ENCODE assay signal across 22 mouse cellular contexts in the genomic region with DNA sequence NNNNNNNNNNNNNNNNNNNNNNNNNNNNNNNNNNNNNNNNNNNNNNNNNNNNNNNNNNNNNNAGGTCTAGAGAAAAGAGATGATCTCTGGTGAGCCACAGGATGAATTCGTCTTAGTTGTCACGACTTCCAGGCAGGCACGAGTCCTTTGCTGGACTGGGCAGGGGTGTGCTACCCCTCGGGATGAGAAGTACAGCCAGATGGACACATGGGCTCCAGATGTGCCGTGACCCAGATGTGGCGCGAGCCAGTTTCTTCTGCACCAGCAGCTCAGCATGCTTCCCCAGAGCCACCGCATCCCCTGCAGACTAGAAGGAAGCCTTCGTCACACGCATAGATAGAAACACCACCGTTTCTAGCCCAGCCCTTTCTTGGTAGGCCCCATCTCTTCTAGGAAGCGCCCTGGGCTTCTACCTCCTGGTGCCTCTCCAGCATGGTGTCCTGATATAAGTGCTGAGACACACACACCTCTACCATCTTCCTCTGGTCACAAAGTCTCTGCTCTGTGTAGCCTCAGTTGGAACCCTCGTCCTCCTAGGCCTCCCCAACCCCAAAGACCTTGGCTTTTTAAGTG. TPM values are rescaled to one million over a fixed set of nuclear protein-coding genes. Genes with fewer than 3 reads are reported as not detected.
DNase-seq lines count a peak whose midpoint lies in the region; ATAC-seq and TF ChIP-seq lines count a peak whose summit lies in the region.
"Had no signal": no experiment of that assay in that cellular context is flagged by ENCODE, and none has a peak within 500 bp of the region (broad histone marks: within the 10 kb centered on the region; RNA-seq: fewer than 3 reads in every experiment).

No protein-coding gene starts in this region.

- no peak overlapping the region for H3K9ac ChIP-seq in MEL (ENCODE audit: control insufficient read depth, low read depth, low read length, poor library complexity, severe bottlenecking)
- H3K9ac ChIP-seq in embryonic facial prominence, embryonic 11.5 days (replicated peaks; ENCODE audit: low read length), result no peak overlapping the region
- H3K9ac ChIP-seq in liver, embryonic 13.5 days, result no peak overlapping the region
- H3K9ac ChIP-seq: embryonic facial prominence, embryonic 13.5 days; heart, embryonic 13.5 days had no signal

- DNase-seq in gastrocnemius, adult 18-20 months (ENCODE audit: low spot score), result peak; percentile 36
- DNase-seq in gastrocnemius, adult 8-10 months (ENCODE audit: low spot score in 2 of 2), result no peak
- DNase-seq in MEL (ENCODE audit: low read depth, low spot score), result peak; percentile 14
- peak; percentile 35 for DNase-seq in embryonic facial prominence, embryonic 11.5 days (ENCODE audit: low spot score)
- DNase-seq in liver, embryonic 13.5 days, result peak; percentile 38
- DNase-seq in urinary bladder, postnatal 4 days (ENCODE audit: low spot score in 2 of 2), result no peak
- no peak for DNase-seq in kidney, adult 2 months
- DNase-seq: adrenal gland, postnatal 14 days; cerebellum, adult 9-11 months; heart, postnatal 36 days; kidney, adult 9 months; kidney, postnatal 36 days; right cerebral cortex, postnatal 25 days; thymus, postnatal 25 days had no signal

- 48% methylated on average over 13 of the region's 13 CpGs for WGBS in embryonic facial prominence, embryonic 11.5 days
- WGBS in liver, embryonic 13.5 days (ENCODE audit: insufficient replicate concordance), result 49% methylated on average over 13 of the region's 13 CpGs
- WGBS in kidney, adult 2 months, result 80% methylated on average over 13 of the region's 13 CpGs

- TF ChIP-seq EP300 in MEL (IDR thresholded peaks at IDR 0.05; ENCODE audit: low read depth in 1 of 2, low read length in 2 of 2), result no peak

- no peak for TF ChIP-seq CTCF in MEL (IDR thresholded peaks at IDR 0.05 in 2 of 3, conservative IDR thresholded peaks at IDR 0.05 in 1 of 3; ENCODE audit: control insufficient read depth in 1 of 3, insufficient read depth in 1 of 3, low read depth in 2 of 3, low read length in 3 of 3, poor library complexity in 1 of 3, severe bottlenecking in 1 of 3)
- no peak for TF ChIP-seq CTCF in kidney, adult 2 months (conservative IDR thresholded peaks at IDR 0.05; ENCODE audit: insufficient read depth, insufficient read length, low read depth, low read length)

- no peaks in the 10 kb centered on the region for H3K36me3 ChIP-seq in MEL (ENCODE audit: control insufficient read depth in 1 of 2, insufficient read depth in 2 of 2, low read length in 2 of 2)
- H3K36me3 ChIP-seq in embryonic facial prominence, embryonic 11.5 days (replicated peaks; ENCODE audit: control insufficient read depth, insufficient read depth, low read depth, low read length), result no peaks in the 10 kb centered on the region
- no peaks in the 10 kb centered on the region for H3K36me3 ChIP-seq in liver, embryonic 13.5 days
- H3K36me3 ChIP-seq in kidney, adult 2 months (ENCODE audit: control insufficient read depth, insufficient read depth, low read length), result no peaks in the 10 kb centered on the region
- H3K36me3 ChIP-seq: embryonic facial prominence, embryonic 13.5 days; heart, embryonic 13.5 days had no signal

- TF ChIP-seq POLR2A in MEL (IDR thresholded peaks at IDR 0.05; ENCODE audit: control insufficient read depth in 1 of 2, insufficient read depth in 1 of 2, low read depth in 1 of 2, low read length in 2 of 2, poor library complexity in 1 of 2), result no peak
- no peak for TF ChIP-seq POLR2A in kidney, adult 2 months (IDR thresholded peaks at IDR 0.05; ENCODE audit: low read depth, low read length)

- no peak for TF ChIP-seq RAD21 in MEL (IDR thresholded peaks at IDR 0.05; ENCODE audit: low read depth, low read length)

- no peak overlapping the region for H3K4me2 ChIP-seq in embryonic facial prominence, embryonic 11.5 days (ENCODE audit: low read depth, low read length)
- H3K4me2 ChIP-seq in liver, embryonic 13.5 days, result no peak overlapping the region
- H3K4me2 ChIP-seq: embryonic facial prominence, embryonic 13.5 days; heart, embryonic 13.5 days had no signal

- no peaks in the 10 kb centered on the region for H3K9me3 ChIP-seq in MEL (replicated peaks; ENCODE audit: insufficient read depth, low read length)
- H3K9me3 ChIP-seq in embryonic facial prominence, embryonic 11.5 days (replicated peaks; ENCODE audit: control insufficient read depth, low read length), result no peaks in the 10 kb centered on the region
- no peaks in the 10 kb centered on the region for H3K9me3 ChIP-seq in liver, embryonic 13.5 days (replicated peaks)
- H3K9me3 ChIP-seq: heart, embryonic 13.5 days had no signal

- peaks cover 0 to 7% of the 10 kb centered on the region in 2 experiments; a peak in 2 of 4 replicates for H3K4me1 ChIP-seq in MEL (ENCODE audit: control insufficient read depth in 1 of 2, insufficient read depth in 2 of 2, low read length in 2 of 2)
- no peaks in the 10 kb centered on the region for H3K4me1 ChIP-seq in embryonic facial prominence, embryonic 11.5 days (ENCODE audit: control insufficient read depth, insufficient read depth, low read length)
- H3K4me1 ChIP-seq in liver, embryonic 13.5 days (replicated peaks), result peaks cover 19% of the 10 kb centered on the region
- H3K4me1 ChIP-seq in kidney, adult 2 months (ENCODE audit: control insufficient read depth, insufficient read depth, low read length), result no peaks in the 10 kb centered on the region

- no peak overlapping the region for H3K27ac ChIP-seq in MEL (ENCODE audit: control insufficient read depth, low read depth, low read length)
- H3K27ac ChIP-seq in embryonic facial prominence, embryonic 11.5 days (replicated peaks; ENCODE audit: low read depth, low read length), result no peak overlapping the region
- H3K27ac ChIP-seq in liver, embryonic 13.5 days, result no peak overlapping the region
- no peak overlapping the region for H3K27ac ChIP-seq in kidney, adult 2 months (ENCODE audit: insufficient read depth, low read depth, low read length)
- H3K27ac ChIP-seq: embryonic facial prominence, embryonic 13.5 days; heart, embryonic 13.5 days had no signal

- no peak for ATAC-seq in embryonic facial prominence, embryonic 11.5 days (replicated peaks; ENCODE audit: insufficient number of reproducible peaks, low FRiP score, low TSS enrichment, low read depth)
- peak; percentile 83 for ATAC-seq in liver, embryonic 13.5 days (ENCODE audit: low read depth)

- H3K4me3 ChIP-seq in MEL (ENCODE audit: control insufficient read depth in 1 of 2, insufficient read depth in 1 of 2, low read depth in 2 of 2, low read length in 2 of 2), result no peak overlapping the region
- H3K4me3 ChIP-seq in embryonic facial prominence, embryonic 11.5 days (ENCODE audit: low read depth, low read length), result no peak overlapping the region
- H3K4me3 ChIP-seq in liver, embryonic 13.5 days (replicated peaks), result no peak overlapping the region
- no peak overlapping the region for H3K4me3 ChIP-seq in kidney, adult 2 months (ENCODE audit: insufficient read depth, low read depth, low read length)
- H3K4me3 ChIP-seq: embryonic facial prominence, embryonic 13.5 days; heart, embryonic 13.5 days had no signal

- no peaks in the 10 kb centered on the region for H3K27me3 ChIP-seq in MEL (ENCODE audit: control insufficient read depth in 1 of 2, insufficient read depth in 2 of 2, low read length in 2 of 2)
- H3K27me3 ChIP-seq in embryonic facial prominence, embryonic 11.5 days (ENCODE audit: control insufficient read depth, insufficient read depth, low read length), result no peaks in the 10 kb centered on the region
- no peaks in the 10 kb centered on the region; the same call in 1 of the 2 replicates for H3K27me3 ChIP-seq in liver, embryonic 13.5 days
- H3K27me3 ChIP-seq in kidney, adult 2 months (replicated peaks; ENCODE audit: control insufficient read depth, insufficient read depth, low read length), result no peaks in the 10 kb centered on the region
- H3K27me3 ChIP-seq: embryonic facial prominence, embryonic 13.5 days had no signal

- no peaks in the 10 kb centered on the region for H3K79me2 ChIP-seq in MEL (ENCODE audit: control insufficient read depth, insufficient read depth, low read length, poor library complexity)

TF ChIP-seq in MEL, 35 proteins besides CTCF, POLR2A, EP300 and RAD21 (continues in another document):
- no peak for TF ChIP-seq UBTF (IDR thresholded peaks at IDR 0.05; ENCODE audit: borderline replicate concordance, insufficient read depth, low read depth, low read length)
- no peak for TF ChIP-seq MAFK (IDR thresholded peaks at IDR 0.05; ENCODE audit: borderline replicate concordance, low read depth, low read length)
- no peak for TF ChIP-seq ZC3H11A (IDR thresholded peaks at IDR 0.05; ENCODE audit: low read depth, low read length)
- no peak for TF ChIP-seq RCOR1 (IDR thresholded peaks at IDR 0.05; ENCODE audit: low read depth, low read length)
- TF ChIP-seq ZKSCAN1 (IDR thresholded peaks at IDR 0.05; ENCODE audit: low read depth, low read length), result no peak
- TF ChIP-seq NRF1 (IDR thresholded peaks at IDR 0.05; ENCODE audit: insufficient read depth, low read depth, low read length, poor library complexity, severe bottlenecking), result no peak
- no peak for TF ChIP-seq MAX (IDR thresholded peaks at IDR 0.05; ENCODE audit: low read length)
- TF ChIP-seq TBP (IDR thresholded peaks at IDR 0.05; ENCODE audit: low read depth, low read length), result no peak
- TF ChIP-seq ELF1 (IDR thresholded peaks at IDR 0.05; ENCODE audit: low read depth, low read length), result no peak
- TF ChIP-seq ZMIZ1 (IDR thresholded peaks at IDR 0.05; ENCODE audit: low read depth, low read length), result no peak
- no peak for TF ChIP-seq BHLHE40 (IDR thresholded peaks at IDR 0.05; ENCODE audit: borderline replicate concordance, low read depth, low read length)

RNA-seq across cellular contexts. Expression of gene Grifin, which starts 26.7 kb away (rescaled TPM):
- not detected for total RNA-seq in gastrocnemius, adult 18-20 months (2021)
- total RNA-seq in gastrocnemius, adult 8-10 months (2022), result not detected
- not detected in 2 replicates for total RNA-seq in MEL (2012; rRNA removed)
- under 1 TPM in 1 of 2 experiments, not detected in 1; 0.32 TPM for polyA plus RNA-seq in MEL (2012; ENCODE audit: insufficient read depth in 1 of 2, insufficient read length in 2 of 2, low read depth in 1 of 2, low replicate concordance in 2 of 2, missing spikeins in 1 of 2)
- 0.36 and 0.63 TPM in 2 replicates for polyA plus RNA-seq in embryonic facial prominence, embryonic 11.5 days (2014; fragmentation: Nextera tagmentation; extraction: Ambion mirVana)
- polyA plus RNA-seq in liver, embryonic 13.5 days (2015; fragmentation: Nextera tagmentation; extraction: Ambion mirVana), result 4.6 and 4.9 TPM in 2 replicates
- not detected in 2 replicates for polyA plus RNA-seq in kidney, adult 2 months (2012; rRNA removed)
- total RNA-seq: adrenal gland, postnatal 14 days; heart, postnatal 36 days; layer of hippocampus, postnatal 14 days; megakaryocyte-erythroid progenitor cell, adult 5-6 weeks; monocyte, adult 5-6 weeks had no signal
- polyA plus RNA-seq: embryonic facial prominence, embryonic 13.5 days; gonadal fat pad, adult 2 months; heart, embryonic 13.5 days; neural tube, embryonic 14.5 days; testis, adult 2 months had no signal

RNA-seq across cellular contexts. Expression of gene Chst12, which starts 32.8 kb away (rescaled TPM):
- 1 to 10 TPM; 4.2 to 5.0 TPM for total RNA-seq in gastrocnemius, adult 18-20 months (2021)
- 1 to 10 TPM; 2.4 to 5.2 (median 3.5) TPM for total RNA-seq in gastrocnemius, adult 8-10 months (2022)
- 2.7 and 4.1 TPM in 2 replicates for total RNA-seq in MEL (2012; rRNA removed)
- polyA plus RNA-seq in MEL (2012; ENCODE audit: insufficient read depth in 1 of 2, insufficient read length in 2 of 2, low read depth in 1 of 2, low replicate concordance in 2 of 2, missing spikeins in 1 of 2), result 1 to 10 TPM in 1 of 2 experiments, not detected in 1; 8.6 TPM
- polyA plus RNA-seq in embryonic facial prominence, embryonic 11.5 days (2014; fragmentation: Nextera tagmentation; extraction: Ambion mirVana), result 8.8 and 9.5 TPM in 2 replicates
- polyA plus RNA-seq in liver, embryonic 13.5 days (2015; fragmentation: Nextera tagmentation; extraction: Ambion mirVana), result 9.3 and 9.9 TPM in 2 replicates
- polyA plus RNA-seq in kidney, adult 2 months (2012; rRNA removed), result 6.7 and 8.3 TPM in 2 replicates

Comparison
In these comparisons a context has a peak if more than half of its experiments do, and no peak if none do; other contexts are left out.
1. DNase-seq: peak in gastrocnemius, adult 18-20 months (single experiment), MEL (single experiment), embryonic facial prominence, embryonic 11.5 days (single experiment) and liver, embryonic 13.5 days (single experiment); none in gastrocnemius, adult 8-10 months (0 of 2), urinary bladder, postnatal 4 days (0 of 2) and kidney, adult 2 months (single experiment).